Mouse (Mus musculus) frontal cortex, postnatal 36 days (tissue): Measurements from ENCODE around the gene Zbtb8b.
"Not testable (repeated sequence)": the region's sequence is repeated elsewhere in the genome, so short reads cannot be mapped to it uniquely, and the experiment has no call there.

Experiments
- DNase-seq, 2 experiments: peaks; one replicate each; pipeline ENCODE4 v3.0.0; 2022; ENCODE audit warnings: low spot score in 2 of 2

The Zbtb8b gene

GRCm38 (mm10) chr4:129440340-129441063 lies at the start of gene Zbtb8b:
Gene Zbtb8b, minus strand, starts transcription at chr4:129440853.
- DNase-seq: peak; percentile 73 to 89

GRCm38 (mm10) chr4:129481090-129481489 lies 40.4 kb upstream of the Zbtb8b start:
- DNase-seq: no peak

GRCm38 (mm10) chr4:129479863-129480262 lies 39.2 kb upstream of the Zbtb8b start:
- DNase-seq: no peak

- DNase-seq: no peak
Observed at GRCm38 (mm10) chr4:129476047-129476446, 35.4 kb upstream of the Zbtb8b start.

GRCm38 (mm10) chr4:129464286-129464815 lies 23.7 kb upstream of the Zbtb8b start:
- DNase-seq: no peak

- no peak for DNase-seq
Observed at GRCm38 (mm10) chr4:129463097-129464059, 22.7 kb upstream of the Zbtb8b start.

- DNase-seq: no peak
Observed at GRCm38 (mm10) chr4:129462118-129462517, 21.5 kb upstream of the Zbtb8b start.

- peak; percentile 99 to 100 for DNase-seq
Observed at GRCm38 (mm10) chr4:129461183-129461960, 20.7 kb upstream of the Zbtb8b start, which contains the start of gene Bsdc1. Gene Bsdc1, plus strand, starts transcription at chr4:129461581.

- no peak for DNase-seq
Observed at GRCm38 (mm10) chr4:129460827-129461182, 20.2 kb upstream of the Zbtb8b start.

GRCm38 (mm10) chr4:129459726-129460125 lies 19.1 kb upstream of the Zbtb8b start:
- DNase-seq: no peak

GRCm38 (mm10) chr4:129457311-129457710 lies 16.7 kb upstream of the Zbtb8b start:
- not testable (repeated sequence) for DNase-seq

- DNase-seq: no peak
Observed at GRCm38 (mm10) chr4:129456126-129456525, 15.5 kb upstream of the Zbtb8b start.

- peak; percentile 64 to 83 for DNase-seq
Observed at GRCm38 (mm10) chr4:129455265-129455664, 14.6 kb upstream of the Zbtb8b start.

- DNase-seq: no peak
Observed at GRCm38 (mm10) chr4:129451471-129452169, 11.0 kb upstream of the Zbtb8b start.

GRCm38 (mm10) chr4:129450851-129451250 lies 10.2 kb upstream of the Zbtb8b start:
- DNase-seq: no peak

GRCm38 (mm10) chr4:129448713-129449112 lies 8.1 kb upstream of the Zbtb8b start:
- DNase-seq: no peak

GRCm38 (mm10) chr4:129447778-129448563 lies 7.3 kb upstream of the Zbtb8b start:
- DNase-seq: no peak

- DNase-seq: no peak
Observed at GRCm38 (mm10) chr4:129447360-129447759, 6.7 kb upstream of the Zbtb8b start.

GRCm38 (mm10) chr4:129441145-129441544 lies 492 bp upstream of the Zbtb8b start:
- DNase-seq: no peak

- no peak for DNase-seq
Observed at GRCm38 (mm10) chr4:129418321-129418720, 22.3 kb downstream of the Zbtb8b start.
